Mouse (Mus musculus) C2C12 (cell line): ENCODE data around the gene Cyp2w1.

Source experiments
- CEBPB ChIP-seq: IDR thresholded peaks from one replicate; pipeline ENCODE4 v1.6.1; 2011; ENCODE audit warnings: low read depth, mild to moderate bottlenecking, control low read depth, moderate library complexity
- CTCF ChIP-seq: IDR thresholded peaks from one replicate; pipeline ENCODE4 v1.5.1; 2011; ENCODE audit not compliant: control insufficient read depth, insufficient read depth, insufficient read length
- MYOD1 ChIP-seq: IDR thresholded peaks from one replicate; pipeline ENCODE4 v1.6.1; 2011; ENCODE audit warnings: low read depth; ENCODE audit not compliant: control insufficient read depth, insufficient read length
- USF1 ChIP-seq: IDR thresholded peaks from one replicate; pipeline ENCODE4 v1.6.1; 2011; ENCODE audit warnings: low read depth, mild to moderate bottlenecking, control low read depth, moderate library complexity

DNA sequence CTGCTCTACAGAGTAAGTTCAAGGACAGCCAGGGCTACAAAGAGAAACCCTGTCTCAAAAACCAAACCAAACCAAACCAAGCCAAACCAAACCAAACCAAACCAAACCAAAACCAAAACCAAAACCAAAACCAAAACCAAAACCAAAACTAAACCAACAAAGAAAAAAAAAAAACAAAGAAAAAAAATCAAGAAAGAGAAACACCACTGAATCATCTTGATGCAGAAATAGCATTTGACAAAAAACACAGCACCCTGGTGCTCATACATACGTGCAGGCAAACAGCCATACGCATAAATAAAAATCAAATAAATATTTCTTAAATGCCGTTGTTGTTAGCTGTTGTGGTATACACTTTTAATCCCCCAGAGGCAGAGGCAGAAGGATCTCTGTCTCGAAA lies 41.9 kb upstream of the Cyp2w1 start:
- TF ChIP-seq MYOD1 (no peak), CTCF (no peak), USF1 (no peak), CEBPB (no peak)
